Mouse (Mus musculus) T-helper 1 cell (primary cell): ENCODE data around the gene Lyz1.
"Not testable (repeated sequence)": the region's sequence is repeated elsewhere in the genome, so short reads cannot be mapped to it uniquely, and the experiment has no call there.

Experiments used
- in situ Hi-C: fragments of 300-600 bp; cut with MboI, MseI; formaldehyde crosslinking; loops from one replicate; pipeline ENCODE4 v1.15.1; 2025; ENCODE audit warnings: high pct_unique_total_duplicates

The Lyz1 gene

GRCm38 (mm10) chr10:117288197-117289033 is 4.3 kb downstream of the Lyz1 start:
- in situ Hi-C loops, result loop anchor here (10.0 kb wide), 1 partner anchor 1906 kb away; no protein-coding TSS in a partner anchor

- in situ Hi-C loops, result loop anchor here (10.0 kb wide), 1 partner anchor 1907 kb away; no protein-coding TSS in a partner anchor
Measured at GRCm38 (mm10) chr10:117287226-117287850, 5.3 kb downstream of the Lyz1 start.

- in situ Hi-C loops, result loop anchor here (10.0 kb wide), 1 partner anchor 1908 kb away; no protein-coding TSS in a partner anchor
Measured at GRCm38 (mm10) chr10:117286366-117286970, 6.2 kb downstream of the Lyz1 start.

- in situ Hi-C loops, result loop anchor here (10.0 kb wide), 1 partner anchor 1909 kb away; no protein-coding TSS in a partner anchor
Measured at GRCm38 (mm10) chr10:117285584-117285983, 7.1 kb downstream of the Lyz1 start.

- in situ Hi-C loops, result loop anchor here (10.0 kb wide), 1 partner anchor 1910 kb away; no protein-coding TSS in a partner anchor
Measured at GRCm38 (mm10) chr10:117284578-117285520, 7.8 kb downstream of the Lyz1 start.

GRCm38 (mm10) chr10:117283871-117284577 is 8.6 kb downstream of the Lyz1 start:
- in situ Hi-C loops, result loop anchor here (10.0 kb wide), 1 partner anchor 1911 kb away; no protein-coding TSS in a partner anchor

GRCm38 (mm10) chr10:117283196-117283595 is 9.5 kb downstream of the Lyz1 start:
- in situ Hi-C loops, result loop anchor here (10.0 kb wide), 1 partner anchor 1912 kb away; no protein-coding TSS in a partner anchor

- in situ Hi-C loops, result loop anchor here (10.0 kb wide), 1 partner anchor 1912 kb away; no protein-coding TSS in a partner anchor
Measured at GRCm38 (mm10) chr10:117282551-117282950, 10.1 kb downstream of the Lyz1 start.

GRCm38 (mm10) chr10:117282049-117282448 is 10.6 kb downstream of the Lyz1 start, which contains the start of gene Lyz2:
Lyz2 (minus strand) TSS chr10:117282321.
- in situ Hi-C loops, result loop anchor here (10.0 kb wide), 1 partner anchor 1913 kb away; no protein-coding TSS in a partner anchor

GRCm38 (mm10) chr10:117281381-117281920 is 11.2 kb downstream of the Lyz1 start:
- in situ Hi-C loops, result loop anchor here (10.0 kb wide), 1 partner anchor 1913 kb away; no protein-coding TSS in a partner anchor

- in situ Hi-C loops, result loop anchor here (10.0 kb wide), 1 partner anchor 1915 kb away; no protein-coding TSS in a partner anchor
Measured at GRCm38 (mm10) chr10:117280000-117280399, 12.7 kb downstream of the Lyz1 start.

- in situ Hi-C loops, result not testable (repeated sequence)
Measured at GRCm38 (mm10) chr10:117278510-117278909, 14.2 kb downstream of the Lyz1 start.

- in situ Hi-C loops, result not testable (repeated sequence)
Measured at GRCm38 (mm10) chr10:117277779-117278178, 14.9 kb downstream of the Lyz1 start.

- in situ Hi-C loops, result no loop called here
Measured at GRCm38 (mm10) chr10:117275681-117276369, 16.8 kb downstream of the Lyz1 start.

- in situ Hi-C loops, result loop anchor here (5.0 kb wide), 1 partner anchor 63 kb away; no protein-coding TSS in a partner anchor
Measured at GRCm38 (mm10) chr10:117274645-117275044, 18.0 kb downstream of the Lyz1 start.

- in situ Hi-C loops, result loop anchor here (5.0 kb wide), 1 partner anchor 65 kb away; no protein-coding TSS in a partner anchor
Measured at GRCm38 (mm10) chr10:117272023-117272422, 20.6 kb downstream of the Lyz1 start.

- in situ Hi-C loops, result no loop called here
Measured at GRCm38 (mm10) chr10:117259870-117260269, 32.8 kb downstream of the Lyz1 start.

GRCm38 (mm10) chr10:117238603-117239002 is 54.1 kb downstream of the Lyz1 start, which contains the start of gene 9530003J23Rik:
9530003J23Rik (minus strand) TSS chr10:117238703.
- in situ Hi-C loops, result no loop called here
